Mouse (Mus musculus): ENCODE results near the gene Aars2. TPM values are rescaled to one million over a fixed set of nuclear protein-coding genes. Genes with fewer than 3 reads are reported as not detected.

Aars2 gene
- polyA plus RNA-seq, 1 experiment from 2014 or later: 14.3 TPM

GRCm38 (mm10) chr17:45503301-45503973, 3.2 kb upstream of the Aars2 start:
- 62% methylated on average over 5 of the region's 5 CpGs for WGBS
- Histone ChIP-seq H3K9ac (replicated peaks; ENCODE audit: low read length) (no peak overlapping the region), H3K36me3 (replicated peaks; ENCODE audit: control insufficient read depth, insufficient read depth, low read depth, low read length) (no peaks in the 10 kb centered on the region), H3K27me3 (ENCODE audit: control insufficient read depth, insufficient read depth, low read length) (no peaks in the 10 kb centered on the region), H3K9me3 (replicated peaks; ENCODE audit: control insufficient read depth, low read length) (no peaks in the 10 kb centered on the region), H3K4me3 (ENCODE audit: low read depth, low read length) (no peak overlapping the region), H3K4me1 (ENCODE audit: control insufficient read depth, insufficient read depth, low read length) (no peaks in the 10 kb centered on the region), H3K27ac (replicated peaks; ENCODE audit: low read depth, low read length) (no peak overlapping the region), H3K4me2 (ENCODE audit: low read depth, low read length) (no peak overlapping the region)
- ATAC-seq (replicated peaks; ENCODE audit: insufficient number of reproducible peaks, low FRiP score, low TSS enrichment, low read depth) (no peak), DNase-seq (ENCODE audit: low spot score) (no peak)

GRCm38 (mm10) chr17:45505941-45506465, 638 bp upstream of the Aars2 start:
- H3K27ac ChIP-seq (replicated peaks; ENCODE audit: low read depth, low read length): no peak overlapping the region
- no peaks in the 10 kb centered on the region for H3K9me3 ChIP-seq (replicated peaks; ENCODE audit: control insufficient read depth, low read length)
- DNase-seq (ENCODE audit: low spot score) (no peak), ATAC-seq (replicated peaks; ENCODE audit: insufficient number of reproducible peaks, low FRiP score, low TSS enrichment, low read depth) (0 out of 2 replicates have a peak, but pooled peaks have one; percentile 12)
- no peak overlapping the region for H3K4me2 ChIP-seq (ENCODE audit: low read depth, low read length)
- no peak overlapping the region for H3K4me3 ChIP-seq (ENCODE audit: low read depth, low read length)
- no peak overlapping the region for H3K9ac ChIP-seq (replicated peaks; ENCODE audit: low read length)
- no peaks in the 10 kb centered on the region for H3K27me3 ChIP-seq (ENCODE audit: control insufficient read depth, insufficient read depth, low read length)
- WGBS: 75% methylated on average over 6 of the region's 6 CpGs
- no peaks in the 10 kb centered on the region for H3K36me3 ChIP-seq (replicated peaks; ENCODE audit: control insufficient read depth, insufficient read depth, low read depth, low read length)
- no peaks in the 10 kb centered on the region for H3K4me1 ChIP-seq (ENCODE audit: control insufficient read depth, insufficient read depth, low read length)

GRCm38 (mm10) chr17:45510871-45511270, 4.2 kb downstream of the Aars2 start:
- Histone ChIP-seq H3K9me3 (replicated peaks; ENCODE audit: control insufficient read depth, low read length) (no peaks in the 10 kb centered on the region), H3K4me1 (ENCODE audit: control insufficient read depth, insufficient read depth, low read length) (no peaks in the 10 kb centered on the region), H3K9ac (replicated peaks; ENCODE audit: low read length) (no peak overlapping the region), H3K36me3 (replicated peaks; ENCODE audit: control insufficient read depth, insufficient read depth, low read depth, low read length) (no peaks in the 10 kb centered on the region), H3K27ac (replicated peaks; ENCODE audit: low read depth, low read length) (no peak overlapping the region), H3K27me3 (ENCODE audit: control insufficient read depth, insufficient read depth, low read length) (no peaks in the 10 kb centered on the region), H3K4me3 (ENCODE audit: low read depth, low read length) (no peak overlapping the region), H3K4me2 (ENCODE audit: low read depth, low read length) (no peak overlapping the region)
- WGBS: 94% methylated on average over 4 of the region's 4 CpGs
- ATAC-seq (replicated peaks; ENCODE audit: insufficient number of reproducible peaks, low FRiP score, low TSS enrichment, low read depth) (no peak), DNase-seq (ENCODE audit: low spot score) (no peak)

- no peak overlapping the region for H3K27ac ChIP-seq (replicated peaks; ENCODE audit: low read depth, low read length)
- H3K27me3 ChIP-seq (ENCODE audit: control insufficient read depth, insufficient read depth, low read length): no peaks in the 10 kb centered on the region
- no peak overlapping the region for H3K4me3 ChIP-seq (ENCODE audit: low read depth, low read length)
- no peaks in the 10 kb centered on the region for H3K4me1 ChIP-seq (ENCODE audit: control insufficient read depth, insufficient read depth, low read length)
- no peak overlapping the region for H3K9ac ChIP-seq (replicated peaks; ENCODE audit: low read length)
- no peak overlapping the region for H3K4me2 ChIP-seq (ENCODE audit: low read depth, low read length)
- no peak for ATAC-seq (replicated peaks; ENCODE audit: insufficient number of reproducible peaks, low FRiP score, low TSS enrichment, low read depth)
- no peak for DNase-seq (ENCODE audit: low spot score)
- no peaks in the 10 kb centered on the region for H3K36me3 ChIP-seq (replicated peaks; ENCODE audit: control insufficient read depth, insufficient read depth, low read depth, low read length)
- H3K9me3 ChIP-seq (replicated peaks; ENCODE audit: control insufficient read depth, low read length): no peaks in the 10 kb centered on the region
- 96% methylated on average over 4 of the region's 4 CpGs for WGBS
Measured at GRCm38 (mm10) chr17:45511757-45512156, 5.1 kb downstream of the Aars2 start.

- ATAC-seq (replicated peaks; ENCODE audit: insufficient number of reproducible peaks, low FRiP score, low TSS enrichment, low read depth) (no peak), DNase-seq (ENCODE audit: low spot score) (no peak)
- Histone ChIP-seq H3K4me1 (ENCODE audit: control insufficient read depth, insufficient read depth, low read length) (no peaks in the 10 kb centered on the region), H3K9me3 (replicated peaks; ENCODE audit: control insufficient read depth, low read length) (no peaks in the 10 kb centered on the region), H3K4me3 (ENCODE audit: low read depth, low read length) (no peak overlapping the region), H3K27me3 (ENCODE audit: control insufficient read depth, insufficient read depth, low read length) (no peaks in the 10 kb centered on the region), H3K4me2 (ENCODE audit: low read depth, low read length) (no peak overlapping the region), H3K36me3 (replicated peaks; ENCODE audit: control insufficient read depth, insufficient read depth, low read depth, low read length) (no peaks in the 10 kb centered on the region; the same call in 1 of the 2 replicates), H3K9ac (replicated peaks; ENCODE audit: low read length) (no peak overlapping the region), H3K27ac (replicated peaks; ENCODE audit: low read depth, low read length) (no peak overlapping the region)
- WGBS: 45% methylated on average over 15 of the region's 15 CpGs
Measured at GRCm38 (mm10) chr17:45515204-45515726, 8.6 kb downstream of the Aars2 start.

- Histone ChIP-seq H3K4me2 (ENCODE audit: low read depth, low read length) (no peak overlapping the region), H3K27me3 (ENCODE audit: control insufficient read depth, insufficient read depth, low read length) (no peaks in the 10 kb centered on the region), H3K36me3 (replicated peaks; ENCODE audit: control insufficient read depth, insufficient read depth, low read depth, low read length) (no peaks in the 10 kb centered on the region; the same call in 1 of the 2 replicates), H3K4me3 (ENCODE audit: low read depth, low read length) (no peak overlapping the region), H3K27ac (replicated peaks; ENCODE audit: low read depth, low read length) (no peak overlapping the region), H3K9ac (replicated peaks; ENCODE audit: low read length) (no peak overlapping the region), H3K9me3 (replicated peaks; ENCODE audit: control insufficient read depth, low read length) (no peaks in the 10 kb centered on the region), H3K4me1 (ENCODE audit: control insufficient read depth, insufficient read depth, low read length) (no peaks in the 10 kb centered on the region)
- DNase-seq (ENCODE audit: low spot score): no peak
- 90% methylated on average over 10 of the region's 10 CpGs for WGBS
- ATAC-seq (replicated peaks; ENCODE audit: insufficient number of reproducible peaks, low FRiP score, low TSS enrichment, low read depth): no peak
Measured at GRCm38 (mm10) chr17:45515806-45516205, 9.2 kb downstream of the Aars2 start.

- ATAC-seq (replicated peaks; ENCODE audit: insufficient number of reproducible peaks, low FRiP score, low TSS enrichment, low read depth): no peak
- no peaks in the 10 kb centered on the region for H3K27me3 ChIP-seq (ENCODE audit: control insufficient read depth, insufficient read depth, low read length)
- no peak overlapping the region for H3K4me3 ChIP-seq (ENCODE audit: low read depth, low read length)
- H3K4me1 ChIP-seq (ENCODE audit: control insufficient read depth, insufficient read depth, low read length): no peaks in the 10 kb centered on the region
- H3K4me2 ChIP-seq (ENCODE audit: low read depth, low read length): no peak overlapping the region
- 55% methylated on average over 8 of the region's 8 CpGs for WGBS
- H3K9ac ChIP-seq (replicated peaks; ENCODE audit: low read length): no peak overlapping the region
- no peaks in the 10 kb centered on the region for H3K9me3 ChIP-seq (replicated peaks; ENCODE audit: control insufficient read depth, low read length)
- H3K27ac ChIP-seq (replicated peaks; ENCODE audit: low read depth, low read length): no peak overlapping the region
- peak; percentile 79 for DNase-seq (ENCODE audit: low spot score)
- no peaks in the 10 kb centered on the region; the same call in 1 of the 2 replicates for H3K36me3 ChIP-seq (replicated peaks; ENCODE audit: control insufficient read depth, insufficient read depth, low read depth, low read length)
Measured at GRCm38 (mm10) chr17:45516488-45516887, 9.8 kb downstream of the Aars2 start.

GRCm38 (mm10) chr17:45517135-45517534, 10.5 kb downstream of the Aars2 start:
- H3K4me2 ChIP-seq (ENCODE audit: low read depth, low read length): no peak overlapping the region

More at GRCm38 (mm10) chr17:45517135-45517534, 10.5 kb downstream of the Aars2 start:
- Histone ChIP-seq H3K4me1 (ENCODE audit: control insufficient read depth, insufficient read depth, low read length) (no peaks in the 10 kb centered on the region), H3K27me3 (ENCODE audit: control insufficient read depth, insufficient read depth, low read length) (no peaks in the 10 kb centered on the region), H3K9me3 (replicated peaks; ENCODE audit: control insufficient read depth, low read length) (no peaks in the 10 kb centered on the region), H3K9ac (replicated peaks; ENCODE audit: low read length) (no peak overlapping the region), H3K4me3 (ENCODE audit: low read depth, low read length) (no peak overlapping the region), H3K27ac (replicated peaks; ENCODE audit: low read depth, low read length) (no peak overlapping the region), H3K36me3 (replicated peaks; ENCODE audit: control insufficient read depth, insufficient read depth, low read depth, low read length) (no peaks in the 10 kb centered on the region; the same call in 1 of the 2 replicates)
- no peak for ATAC-seq (replicated peaks; ENCODE audit: insufficient number of reproducible peaks, low FRiP score, low TSS enrichment, low read depth)
- WGBS: 87% methylated on average over 21 of the region's 21 CpGs
- DNase-seq (ENCODE audit: low spot score): no peak
